Mouse (Mus musculus) limb, embryonic 14.5 days (tissue): ENCODE data around the gene Hist1h4k. TPM values are rescaled to one million over a fixed set of nuclear protein-coding genes. Genes with fewer than 3 reads are reported as not detected.

Source experiments
- ATAC-seq: fragments of 200-750 bp; cut with Nextera tagmentation; 2 replicates; pipeline ENCODE4 v1.8.0; 2017; ENCODE audit warnings: low read depth, moderate number of reproducible peaks, moderate TSS enrichment; ENCODE audit not compliant: low FRiP score
- DNase-seq: peaks from one replicate; pipeline ENCODE4 v3.0.0-alpha.2; 2015; ENCODE audit warnings: low spot score
- H3K27ac ChIP-seq: fragments of 300-500 bp; sonication (generic); replicated peaks from 2 replicates; pipeline ENCODE4 v1.5.1; 2014; ENCODE audit warnings: low read depth, mild to moderate bottlenecking, low read length, moderate library complexity, mixed read lengths
- H3K27me3 ChIP-seq: fragments of 300-500 bp; sonication (generic); 2 replicates; pipeline ENCODE4 v1.6.1; 2014; ENCODE audit warnings: low read length, mixed read lengths; ENCODE audit not compliant: control insufficient read depth, insufficient read depth
- H3K36me3 ChIP-seq: fragments of 300-500 bp; sonication (generic); 2 replicates; pipeline ENCODE4 v1.6.1; 2014; ENCODE audit warnings: mild to moderate bottlenecking, low read length, moderate library complexity, mixed read lengths; ENCODE audit not compliant: control insufficient read depth, insufficient read depth
- H3K4me1 ChIP-seq: fragments of 300-500 bp; sonication (generic); 2 replicates; pipeline ENCODE4 v1.6.1; 2014; ENCODE audit warnings: antibody characterized with exemption, low read length, mixed read lengths; ENCODE audit not compliant: control insufficient read depth, insufficient read depth
- H3K4me2 ChIP-seq: fragments of 300-500 bp; sonication (generic); replicated peaks from 2 replicates; pipeline ENCODE4 v1.6.1; 2014; ENCODE audit warnings: low read depth, mild to moderate bottlenecking, low read length, moderate library complexity; ENCODE audit not compliant: severe bottlenecking
- H3K4me3 ChIP-seq: fragments of 300-500 bp; sonication (generic); replicated peaks from 2 replicates; pipeline ENCODE4 v1.5.1; 2014; ENCODE audit warnings: low read length
- H3K9ac ChIP-seq: fragments of 300-500 bp; sonication (generic); 2 replicates; pipeline ENCODE4 v1.6.1; 2014; ENCODE audit warnings: mild to moderate bottlenecking, low read depth, low read length, moderate library complexity; ENCODE audit not compliant: severe bottlenecking
- H3K9me3 ChIP-seq: fragments of 300-500 bp; sonication (generic); 2 replicates; pipeline ENCODE4 v1.6.1; 2016; ENCODE audit warnings: low read length; ENCODE audit not compliant: control insufficient read depth
- POLR2A ChIP-seq: fragments of 200-500 bp; IDR thresholded peaks from 2 replicates; pipeline ENCODE4 v1.8.0; 2012; ENCODE audit warnings: inconsistent platforms, mild to moderate bottlenecking, moderate library complexity, borderline replicate concordance; ENCODE audit not compliant: insufficient read depth, insufficient read length; ENCODE audit errors: extremely low read depth
- WGBS: fragments of 180-500 bp; shearing (Covaris S2); extraction: QIAGEN DNeasy Blood & Tissue Kit; methylation state at CpG from one replicate; pipeline ENCODE4 v1.1.7; 2014; 5-methylcytosine and 5-hydroxymethylcytosine counted together
- microRNA-seq: library from miRNA; unstranded; fragments of <30 nt; microRNA quantifications from one replicate; pipeline ENCODE4, GENCODE M21; 2016
- polyA plus RNA-seq, 2 experiments: library from polyadenylated mRNA; depleted of rRNA in 1 of 2; stranded (reverse) in 1 of 2; unstranded in 1 of 2; fragments of >200 nt; fragmentation: Nextera tagmentation in 1 of 2; extraction: Ambion mirVana in 1 of 2; gene quantifications; 2 replicates each; pipeline versions ENCODE4 v1.2.1 to v1.2.3; 2012 to 2014

The Hist1h4k gene
- polyA plus RNA-seq, 2 experiments = 4.0 to 22.3 TPM

DNA sequence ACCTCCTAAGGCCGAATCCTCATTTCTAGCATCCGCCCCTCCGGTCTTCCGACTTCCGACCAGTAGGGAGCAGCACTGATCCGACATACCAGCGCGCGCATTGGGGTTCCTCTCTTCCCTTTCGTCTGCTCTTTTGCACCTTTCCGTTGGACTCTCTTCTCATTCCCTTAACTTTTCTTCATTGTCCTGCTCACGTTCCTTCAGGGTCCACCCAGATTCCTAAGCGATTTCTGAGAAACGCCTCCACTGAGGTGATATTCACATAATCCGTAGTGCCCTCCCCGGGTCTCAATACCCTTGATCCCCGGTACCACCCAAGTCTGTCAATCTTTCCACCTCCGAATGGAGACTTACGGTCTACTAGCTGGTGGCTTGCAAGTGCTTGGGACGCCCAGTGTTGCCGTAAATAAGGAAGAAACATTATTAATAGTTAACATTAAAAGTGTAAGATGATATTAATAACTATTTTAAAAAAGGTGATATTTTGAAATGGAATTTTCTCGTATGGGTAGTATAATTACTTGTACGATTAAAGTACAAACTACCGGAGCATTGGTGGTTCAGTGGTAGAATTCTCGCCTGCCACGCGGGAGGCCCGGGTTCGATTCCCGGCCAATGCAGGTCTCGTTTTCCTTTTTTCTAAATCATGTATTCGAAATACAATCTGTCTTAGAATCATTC, 40.1 kb downstream of the Hist1h4k start:
- Histone ChIP-seq H3K4me1 (peaks cover 3% of the 10 kb centered on the region), H3K27ac (peak overlapping the region; percentile 90), H3K9me3 (no peaks in the 10 kb centered on the region), H3K9ac (peak overlapping the region; percentile 66), H3K27me3 (no peaks in the 10 kb centered on the region), H3K4me3 (peak overlapping the region; percentile 68), H3K36me3 (no peaks in the 10 kb centered on the region), H3K4me2 (peak overlapping the region; percentile 48)
- peak; percentile 83 for ATAC-seq
- under 1% methylated on average over 32 of the region's 32 CpGs for WGBS
- peak; percentile 93 for DNase-seq
- TF ChIP-seq POLR2A = no peak

DNA sequence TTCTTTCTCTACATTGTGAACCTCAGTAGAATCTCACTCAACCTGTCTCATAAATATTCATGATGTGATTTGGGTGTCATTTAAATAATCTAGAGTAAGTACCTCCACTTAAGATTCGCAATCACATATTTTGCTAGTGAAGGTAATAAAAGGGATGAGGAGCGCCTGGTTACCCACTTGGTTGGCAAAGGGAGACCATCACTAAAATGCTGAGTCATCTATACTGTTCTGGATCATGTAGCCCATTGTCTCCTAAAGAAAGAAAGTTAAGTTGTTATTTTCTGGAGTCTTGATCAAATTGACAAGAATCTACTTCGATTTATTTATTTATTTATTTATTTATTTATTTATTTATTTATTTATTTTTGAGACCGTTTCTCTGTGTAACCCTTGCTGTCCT, 43.6 kb downstream of the Hist1h4k start:
- TF ChIP-seq POLR2A = no peak

More for the DNA sequence above, 43.6 kb downstream of the Hist1h4k start:
- Histone ChIP-seq H3K27me3 (no peaks in the 10 kb centered on the region), H3K4me2 (no peak overlapping the region), H3K4me1 (no peaks in the 10 kb centered on the region), H3K9ac (no peak overlapping the region), H3K27ac (no peak overlapping the region), H3K36me3 (no peaks in the 10 kb centered on the region), H3K9me3 (no peaks in the 10 kb centered on the region), H3K4me3 (no peak overlapping the region)
- 69% methylated on average over 4 of the region's 4 CpGs for whole genome bisulfite sequencing
- ATAC-seq = no peak
- DNase-seq = no peak

Small RNA genes within 50 kb of the gene (microRNA-seq; reads per million reads assigned to microRNA genes)
- gene Gm44346 = not detected
- gene Gm44357 = not detected
- not detected for gene Gm44367
- not detected for gene Gm44454

Other genes with a start within 250 kb of the Hist1h4k start
- gene Gm11273, start 249.1 kb downstream of the Hist1h4k start, polyA plus RNA-seq (2012; rRNA removed) = 5.1 and 5.9 TPM in 2 replicates
- 6.1 and 6.8 TPM in 2 replicates for gene Gm11273, start 249.1 kb downstream of the Hist1h4k start, polyA plus RNA-seq (2014; fragmentation: Nextera tagmentation; extraction: Ambion mirVana)
- gene Zkscan8, start 219.4 kb downstream of the Hist1h4k start, polyA plus RNA-seq (2012; rRNA removed) = 12.9 and 16.2 TPM in 2 replicates
- gene Zkscan8, start 219.4 kb downstream of the Hist1h4k start, polyA plus RNA-seq (2014; fragmentation: Nextera tagmentation; extraction: Ambion mirVana) = 8.8 and 10.0 TPM in 2 replicates
- gene Olfr1366, start 207.7 kb downstream of the Hist1h4k start, polyA plus RNA-seq (2012; rRNA removed) = not detected in 2 replicates
- gene Olfr1366, start 207.7 kb downstream of the Hist1h4k start, polyA plus RNA-seq (2014; fragmentation: Nextera tagmentation; extraction: Ambion mirVana) = 0.15 and 0.30 TPM in 2 replicates
- not detected in 2 replicates for gene Olfr1535, start 190.6 kb downstream of the Hist1h4k start, polyA plus RNA-seq (2012; rRNA removed)
- not detected in 2 replicates for gene Olfr1535, start 190.6 kb downstream of the Hist1h4k start, polyA plus RNA-seq (2014; fragmentation: Nextera tagmentation; extraction: Ambion mirVana)
- gene Olfr1364, start 168.7 kb downstream of the Hist1h4k start, polyA plus RNA-seq (2012; rRNA removed) = not detected in 2 replicates
- gene Olfr1364, start 168.7 kb downstream of the Hist1h4k start, polyA plus RNA-seq (2014; fragmentation: Nextera tagmentation; extraction: Ambion mirVana) = not detected in 2 replicates
- not detected in 2 replicates for gene Olfr1362, start 136.5 kb downstream of the Hist1h4k start, polyA plus RNA-seq (2012; rRNA removed)
- not detected in 2 replicates for gene Olfr1362, start 136.5 kb downstream of the Hist1h4k start, polyA plus RNA-seq (2014; fragmentation: Nextera tagmentation; extraction: Ambion mirVana)
- not detected in 2 replicates for gene Olfr11, start 108.0 kb downstream of the Hist1h4k start, polyA plus RNA-seq (2012; rRNA removed)
- gene Olfr11, start 108.0 kb downstream of the Hist1h4k start, polyA plus RNA-seq (2014; fragmentation: Nextera tagmentation; extraction: Ambion mirVana) = not detected in 2 replicates
- gene Olfr1361, start 87.1 kb downstream of the Hist1h4k start, polyA plus RNA-seq (2012; rRNA removed) = not detected in 2 replicates
- gene Olfr1361, start 87.1 kb downstream of the Hist1h4k start, polyA plus RNA-seq (2014; fragmentation: Nextera tagmentation; extraction: Ambion mirVana) = not detected in 2 replicates
- gene Olfr1360, start 73.1 kb downstream of the Hist1h4k start, polyA plus RNA-seq (2012; rRNA removed) = not detected in 2 replicates
- gene Olfr1360, start 73.1 kb downstream of the Hist1h4k start, polyA plus RNA-seq (2014; fragmentation: Nextera tagmentation; extraction: Ambion mirVana) = not detected in 2 replicates
- gene Olfr1359, start 52.4 kb downstream of the Hist1h4k start, polyA plus RNA-seq (2012; rRNA removed) = not detected in 2 replicates
- gene Olfr1359, start 52.4 kb downstream of the Hist1h4k start, polyA plus RNA-seq (2014; fragmentation: Nextera tagmentation; extraction: Ambion mirVana) = not detected in 2 replicates
- 15.9 and 20.8 TPM in 2 replicates for gene Hist1h2bl, start 34.4 kb downstream of the Hist1h4k start, polyA plus RNA-seq (2012; rRNA removed)
- 2.4 and 4.4 TPM in 2 replicates for gene Hist1h2bl, start 34.4 kb downstream of the Hist1h4k start, polyA plus RNA-seq (2014; fragmentation: Nextera tagmentation; extraction: Ambion mirVana)
- 17.5 and 34.8 TPM in 2 replicates for gene Hist1h2ai, start 34.1 kb downstream of the Hist1h4k start, polyA plus RNA-seq (2012; rRNA removed)
- 30.7 and 38.1 TPM in 2 replicates for gene Hist1h2ai, start 34.1 kb downstream of the Hist1h4k start, polyA plus RNA-seq (2014; fragmentation: Nextera tagmentation; extraction: Ambion mirVana)
- gene Hist1h3h, start 32.8 kb downstream of the Hist1h4k start, polyA plus RNA-seq (2012; rRNA removed) = 34.5 and 61.8 TPM in 2 replicates
- gene Hist1h3h, start 32.8 kb downstream of the Hist1h4k start, polyA plus RNA-seq (2014; fragmentation: Nextera tagmentation; extraction: Ambion mirVana) = 18.4 and 18.6 TPM in 2 replicates
- 15.1 and 19.3 TPM in 2 replicates for gene Hist1h2bm, start 28.5 kb downstream of the Hist1h4k start, polyA plus RNA-seq (2012; rRNA removed)
- gene Hist1h2bm, start 28.5 kb downstream of the Hist1h4k start, polyA plus RNA-seq (2014; fragmentation: Nextera tagmentation; extraction: Ambion mirVana) = 4.8 and 6.3 TPM in 2 replicates
- gene Hist1h4j, start 15.4 kb downstream of the Hist1h4k start, polyA plus RNA-seq (2012; rRNA removed) = 13.7 and 13.8 TPM in 2 replicates
- 1.00 and 1.3 TPM in 2 replicates for gene Hist1h4j, start 15.4 kb downstream of the Hist1h4k start, polyA plus RNA-seq (2014; fragmentation: Nextera tagmentation; extraction: Ambion mirVana)
- gene Hist1h2ak, start 3.3 kb upstream of the Hist1h4k start, polyA plus RNA-seq (2012; rRNA removed) = 26.8 and 28.1 TPM in 2 replicates
- 11.0 and 17.9 TPM in 2 replicates for gene Hist1h2ak, start 3.3 kb upstream of the Hist1h4k start, polyA plus RNA-seq (2014; fragmentation: Nextera tagmentation; extraction: Ambion mirVana)
- 15.3 and 18.4 TPM in 2 replicates for gene Hist1h2bn, start 3.6 kb upstream of the Hist1h4k start, polyA plus RNA-seq (2012; rRNA removed)
- 3.2 and 3.4 TPM in 2 replicates for gene Hist1h2bn, start 3.6 kb upstream of the Hist1h4k start, polyA plus RNA-seq (2014; fragmentation: Nextera tagmentation; extraction: Ambion mirVana)
- gene Hist1h1b, start 30.1 kb upstream of the Hist1h4k start, polyA plus RNA-seq (2012; rRNA removed) = 5.9 and 6.7 TPM in 2 replicates
- 8.9 and 13.0 TPM in 2 replicates for gene Hist1h1b, start 30.1 kb upstream of the Hist1h4k start, polyA plus RNA-seq (2014; fragmentation: Nextera tagmentation; extraction: Ambion mirVana)
- 39.9 and 59.2 TPM in 2 replicates for gene Hist1h3i, start 32.9 kb upstream of the Hist1h4k start, polyA plus RNA-seq (2012; rRNA removed)
- gene Hist1h3i, start 32.9 kb upstream of the Hist1h4k start, polyA plus RNA-seq (2014; fragmentation: Nextera tagmentation; extraction: Ambion mirVana) = 142 and 166 TPM in 2 replicates
- gene Hist1h2an, start 36.7 kb upstream of the Hist1h4k start, polyA plus RNA-seq (2012; rRNA removed) = 9.3 and 19.2 TPM in 2 replicates
- 6.1 and 8.1 TPM in 2 replicates for gene Hist1h2an, start 36.7 kb upstream of the Hist1h4k start, polyA plus RNA-seq (2014; fragmentation: Nextera tagmentation; extraction: Ambion mirVana)
- gene Hist1h2bp, start 37.0 kb upstream of the Hist1h4k start, polyA plus RNA-seq (2012; rRNA removed) = 1.8 and 2.2 TPM in 2 replicates
- gene Hist1h2bp, start 37.0 kb upstream of the Hist1h4k start, polyA plus RNA-seq (2014; fragmentation: Nextera tagmentation; extraction: Ambion mirVana) = 1.9 and 2.1 TPM in 2 replicates
- gene Hist1h2bq, start 59.7 kb upstream of the Hist1h4k start, polyA plus RNA-seq (2012; rRNA removed) = 18.4 and 18.7 TPM in 2 replicates
- 20.2 and 24.7 TPM in 2 replicates for gene Hist1h2bq, start 59.7 kb upstream of the Hist1h4k start, polyA plus RNA-seq (2014; fragmentation: Nextera tagmentation; extraction: Ambion mirVana)
- gene Hist1h2ao, start 60.0 kb upstream of the Hist1h4k start, polyA plus RNA-seq (2012; rRNA removed) = not detected in 2 replicates
- 2.1 TPM in 1 of 2 replicates, not detected in the other for gene Hist1h2ao, start 60.0 kb upstream of the Hist1h4k start, polyA plus RNA-seq (2014; fragmentation: Nextera tagmentation; extraction: Ambion mirVana)
- not detected in 2 replicates for gene Hist1h4m, start 61.2 kb upstream of the Hist1h4k start, polyA plus RNA-seq (2012; rRNA removed)
- gene Hist1h4m, start 61.2 kb upstream of the Hist1h4k start, polyA plus RNA-seq (2014; fragmentation: Nextera tagmentation; extraction: Ambion mirVana) = not detected in 2 replicates
- gene Hist1h4n, start 81.7 kb upstream of the Hist1h4k start, polyA plus RNA-seq (2012; rRNA removed) = 30.3 and 31.8 TPM in 2 replicates
- 15.6 and 21.5 TPM in 2 replicates for gene Hist1h4n, start 81.7 kb upstream of the Hist1h4k start, polyA plus RNA-seq (2014; fragmentation: Nextera tagmentation; extraction: Ambion mirVana)
- 60.6 and 133 TPM in 2 replicates for gene Hist1h2ap, start 83.0 kb upstream of the Hist1h4k start, polyA plus RNA-seq (2012; rRNA removed)
- 3,378 and 3,605 TPM in 2 replicates for gene Hist1h2ap, start 83.0 kb upstream of the Hist1h4k start, polyA plus RNA-seq (2014; fragmentation: Nextera tagmentation; extraction: Ambion mirVana)
- gene Hist1h2br, start 83.2 kb upstream of the Hist1h4k start, polyA plus RNA-seq (2012; rRNA removed) = 7.1 and 24.1 TPM in 2 replicates
- 19.2 and 25.2 TPM in 2 replicates for gene Hist1h2br, start 83.2 kb upstream of the Hist1h4k start, polyA plus RNA-seq (2014; fragmentation: Nextera tagmentation; extraction: Ambion mirVana)
- 7.5 and 8.3 TPM in 2 replicates for gene Zfp184, start 194.6 kb upstream of the Hist1h4k start, polyA plus RNA-seq (2012; rRNA removed)
- 12.7 and 17.2 TPM in 2 replicates for gene Zfp184, start 194.6 kb upstream of the Hist1h4k start, polyA plus RNA-seq (2014; fragmentation: Nextera tagmentation; extraction: Ambion mirVana)
- 0.09 and 0.17 TPM in 2 replicates for gene Pom121l2, start 230.7 kb upstream of the Hist1h4k start, polyA plus RNA-seq (2012; rRNA removed)
- 0.11 and 0.18 TPM in 2 replicates for gene Pom121l2, start 230.7 kb upstream of the Hist1h4k start, polyA plus RNA-seq (2014; fragmentation: Nextera tagmentation; extraction: Ambion mirVana)